Mouse (Mus musculus): ENCODE measurements around the gene Rps2.

- TF ChIP-seq CEBPB (IDR thresholded peaks at IDR 0.05; ENCODE audit: low read depth) (no peak), MYOG (IDR thresholded peaks at IDR 0.05; ENCODE audit: control insufficient read depth, extremely low read depth, insufficient read length) (no peak), CTCF (IDR thresholded peaks at IDR 0.05; ENCODE audit: control insufficient read depth, insufficient read depth, insufficient read length) (no peak)
Observed at GRCm38 (mm10) chr17:24734513-24734912, 16.6 kb downstream of the Rps2 start.

All from C2C12 (cell line).